Mouse (Mus musculus): ENCODE measurements around the gene Sppl3. TPM values are rescaled to one million over a fixed set of nuclear protein-coding genes. Genes with fewer than 3 reads are reported as not detected.

Gene Sppl3
- total and polyA plus RNA-seq, 2 experiments from 2014 or later, result 37.1 to 153 TPM

DNA sequence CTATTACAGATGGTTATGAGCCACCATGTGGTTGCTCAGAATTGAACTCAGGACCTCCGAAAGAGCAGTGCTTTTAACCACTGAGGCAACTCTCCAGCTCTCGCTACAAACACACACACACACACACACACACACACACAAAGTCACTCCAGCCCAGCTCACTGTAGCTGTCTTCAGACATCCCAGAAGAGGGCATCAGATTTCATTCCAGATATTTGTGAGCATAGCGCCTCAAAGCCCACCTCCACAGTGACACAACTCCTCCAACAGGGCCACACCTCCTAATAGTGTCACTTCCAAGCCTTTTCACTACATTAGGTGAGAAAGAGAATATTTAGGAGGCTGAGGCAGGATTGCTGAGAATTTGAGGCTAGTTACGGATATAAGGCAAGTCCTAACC, 128.2 kb downstream of the Sppl3 start:
- TF ChIP-seq CTCF (IDR thresholded peaks at IDR 0.05), result no peak
- Histone ChIP-seq H3K4me1 (ENCODE audit: insufficient read depth, low read length) (no peaks in the 10 kb centered on the region), H3K4me3 (ENCODE audit: low read depth, low read length) (no peak overlapping the region), H3K4me2 (ENCODE audit: low read depth, low read length, poor library complexity, severe bottlenecking) (no peak overlapping the region), H3K27me3 (ENCODE audit: insufficient read depth, low read length) (no peaks in the 10 kb centered on the region), H3K27ac (ENCODE audit: low read depth, low read length) (no peak overlapping the region), H3K9me3 (ENCODE audit: low read length) (no peaks in the 10 kb centered on the region), H3K36me3 (ENCODE audit: insufficient read depth, low read length) (no peaks in the 10 kb centered on the region), H3K9ac (replicated peaks; ENCODE audit: low read length, poor library complexity, severe bottlenecking) (no peak overlapping the region)
- ATAC-seq (ENCODE audit: low FRiP score) (no peak), DNase-seq (ENCODE audit: low spot score) (peak; percentile 29)
- WGBS, result 72% methylated on average over 4 of the region's 4 CpGs

- H3K27ac ChIP-seq (ENCODE audit: low read depth, low read length), result no peak overlapping the region
- no peaks in the 10 kb centered on the region for H3K27me3 ChIP-seq (ENCODE audit: insufficient read depth, low read length)
- no peak for TF ChIP-seq CTCF (IDR thresholded peaks at IDR 0.05)
- no peaks in the 10 kb centered on the region for H3K4me1 ChIP-seq (ENCODE audit: insufficient read depth, low read length)
- H3K36me3 ChIP-seq (ENCODE audit: insufficient read depth, low read length), result peaks cover 13% of the 10 kb centered on the region
- ATAC-seq (ENCODE audit: low FRiP score), result no peak
- no peak for DNase-seq (ENCODE audit: low spot score)
- no peak overlapping the region for H3K9ac ChIP-seq (replicated peaks; ENCODE audit: low read length, poor library complexity, severe bottlenecking)
- H3K9me3 ChIP-seq (ENCODE audit: low read length), result no peaks in the 10 kb centered on the region
- H3K4me2 ChIP-seq (ENCODE audit: low read depth, low read length, poor library complexity, severe bottlenecking), result no peak overlapping the region
- WGBS, result 84% methylated on average over 3 of the region's 3 CpGs
- no peak overlapping the region for H3K4me3 ChIP-seq (ENCODE audit: low read depth, low read length)
Measured at GRCm38 (mm10) chr5:115140726-115141125, 129.8 kb downstream of the Sppl3 start.

DNA sequence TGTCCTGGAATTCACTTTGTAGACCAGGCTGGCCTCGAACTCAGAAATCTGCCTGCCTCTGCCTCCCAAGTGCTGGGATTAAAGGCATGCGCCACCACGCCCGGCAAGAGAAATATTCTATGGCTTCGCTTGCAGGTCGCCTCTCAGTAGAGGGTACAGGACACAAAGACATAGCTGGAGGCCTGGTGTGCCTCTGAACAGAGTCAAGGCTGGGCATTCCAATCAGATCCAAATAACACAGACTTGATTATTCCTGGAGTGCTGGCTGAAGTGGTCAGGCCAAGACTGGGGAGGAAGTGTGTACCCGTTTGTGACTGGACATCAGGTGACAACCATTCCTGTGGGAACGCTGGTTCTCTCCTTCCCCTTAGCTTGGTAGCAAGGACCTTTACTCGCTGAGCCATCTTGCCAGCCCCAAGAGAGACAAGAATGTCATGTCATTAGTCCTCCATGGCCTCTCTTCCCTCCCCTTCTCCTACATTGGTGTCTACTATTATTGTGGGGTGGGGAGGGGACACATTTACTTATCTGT, 131.3 kb downstream of the Sppl3 start:
- Histone ChIP-seq H3K4me2 (ENCODE audit: low read depth, low read length, poor library complexity, severe bottlenecking) (no peak overlapping the region), H3K4me3 (ENCODE audit: low read depth, low read length) (no peak overlapping the region), H3K4me1 (ENCODE audit: insufficient read depth, low read length) (no peaks in the 10 kb centered on the region), H3K27ac (ENCODE audit: low read depth, low read length) (no peak overlapping the region), H3K36me3 (ENCODE audit: insufficient read depth, low read length) (peaks cover 28% of the 10 kb centered on the region), H3K27me3 (ENCODE audit: insufficient read depth, low read length) (no peaks in the 10 kb centered on the region), H3K9ac (replicated peaks; ENCODE audit: low read length, poor library complexity, severe bottlenecking) (no peak overlapping the region), H3K9me3 (ENCODE audit: low read length) (no peaks in the 10 kb centered on the region)
- ATAC-seq (ENCODE audit: low FRiP score) (no peak), DNase-seq (ENCODE audit: low spot score) (no peak)
- TF ChIP-seq CTCF (IDR thresholded peaks at IDR 0.05), result no peak
- WGBS, result 90% methylated on average over 9 of the region's 9 CpGs

- TF ChIP-seq CTCF (IDR thresholded peaks at IDR 0.05), result no peak
- Histone ChIP-seq H3K4me1 (ENCODE audit: insufficient read depth, low read length) (no peaks in the 10 kb centered on the region), H3K9me3 (ENCODE audit: low read length) (no peaks in the 10 kb centered on the region), H3K4me3 (ENCODE audit: low read depth, low read length) (no peak overlapping the region), H3K4me2 (ENCODE audit: low read depth, low read length, poor library complexity, severe bottlenecking) (no peak overlapping the region), H3K36me3 (ENCODE audit: insufficient read depth, low read length) (peaks cover 41% of the 10 kb centered on the region), H3K9ac (replicated peaks; ENCODE audit: low read length, poor library complexity, severe bottlenecking) (no peak overlapping the region), H3K27ac (ENCODE audit: low read depth, low read length) (peak overlapping the region; percentile 12; the same call in 1 of the 2 replicates), H3K27me3 (ENCODE audit: insufficient read depth, low read length) (no peaks in the 10 kb centered on the region)
- peak; percentile 66 for DNase-seq (ENCODE audit: low spot score)
- WGBS, result 73% methylated on average over 10 of the region's 10 CpGs
- ATAC-seq (ENCODE audit: low FRiP score), result no peak
Measured at GRCm38 (mm10) chr5:115143552-115143951, 132.6 kb downstream of the Sppl3 start.

DNA sequence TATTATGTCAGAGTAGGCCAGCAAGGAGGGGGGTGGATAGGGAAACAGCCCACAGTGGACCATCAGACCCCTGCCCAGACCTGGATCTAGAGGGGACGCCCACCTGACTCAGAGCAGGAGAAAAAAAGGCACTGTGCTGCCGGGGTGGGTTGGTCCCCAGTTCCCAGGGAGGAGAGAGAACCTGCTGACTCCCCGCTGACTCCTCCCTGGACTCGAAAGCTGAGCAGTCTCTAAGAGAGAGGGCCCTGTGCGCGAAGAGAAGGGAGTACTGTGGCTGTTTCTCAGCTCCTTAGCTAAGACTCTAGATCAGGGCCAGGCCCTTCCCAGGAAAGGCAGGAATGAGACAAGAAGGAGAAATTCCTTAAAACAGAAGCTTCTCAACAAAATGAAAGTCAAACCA, 133.5 kb downstream of the Sppl3 start:
- no peak for TF ChIP-seq CTCF (IDR thresholded peaks at IDR 0.05)
- Histone ChIP-seq H3K9me3 (ENCODE audit: low read length) (no peaks in the 10 kb centered on the region), H3K9ac (replicated peaks; ENCODE audit: low read length, poor library complexity, severe bottlenecking) (no peak overlapping the region; the same call in 1 of the 2 replicates), H3K27me3 (ENCODE audit: insufficient read depth, low read length) (no peaks in the 10 kb centered on the region), H3K4me1 (ENCODE audit: insufficient read depth, low read length) (no peaks in the 10 kb centered on the region), H3K4me3 (ENCODE audit: low read depth, low read length) (no peak overlapping the region), H3K36me3 (ENCODE audit: insufficient read depth, low read length) (peaks cover 44% of the 10 kb centered on the region), H3K27ac (ENCODE audit: low read depth, low read length) (no peak overlapping the region), H3K4me2 (ENCODE audit: low read depth, low read length, poor library complexity, severe bottlenecking) (no peak overlapping the region)
- WGBS, result 66% methylated on average over 6 of the region's 6 CpGs
- DNase-seq (ENCODE audit: low spot score) (no peak), ATAC-seq (ENCODE audit: low FRiP score) (no peak)

DNA sequence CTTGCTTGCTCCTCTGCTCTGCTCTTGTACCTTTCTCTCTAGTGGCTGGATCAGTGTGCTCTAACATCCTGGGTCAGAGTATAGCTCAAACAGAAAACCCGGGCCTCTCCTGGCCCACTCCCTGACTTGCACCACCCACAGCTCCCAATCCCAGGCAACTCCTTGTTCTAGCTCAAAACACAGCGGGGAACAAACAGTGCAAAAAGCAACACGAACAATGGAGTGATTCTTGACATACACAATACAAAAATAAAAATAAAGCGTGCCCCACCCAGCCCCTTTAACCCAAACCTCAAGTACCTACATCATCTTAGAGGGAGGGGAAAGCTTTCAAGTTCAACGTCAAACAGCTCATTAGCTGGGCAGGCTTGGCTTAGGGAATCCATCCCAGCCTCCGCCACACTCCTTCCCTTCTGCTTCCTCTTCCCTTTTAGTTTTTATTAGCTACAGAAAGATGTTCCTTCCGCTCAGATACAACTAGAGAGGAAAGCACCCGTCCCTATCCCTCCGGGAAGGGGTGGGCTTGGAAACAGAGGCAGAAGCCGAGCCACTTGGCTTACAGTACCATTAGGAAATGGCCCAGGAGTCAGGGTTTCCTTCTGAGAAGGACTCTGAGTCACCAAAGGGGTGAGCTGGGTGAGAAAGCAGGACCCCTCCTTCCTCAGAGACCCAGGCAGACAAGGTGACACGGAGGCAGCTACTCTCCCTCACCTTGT, 134.5 kb downstream of the Sppl3 start:
- H3K27ac ChIP-seq (ENCODE audit: low read depth, low read length), result no peak overlapping the region
- DNase-seq (ENCODE audit: low spot score) (no peak), ATAC-seq (ENCODE audit: low FRiP score) (no peak)
- no peaks in the 10 kb centered on the region for H3K9me3 ChIP-seq (ENCODE audit: low read length)
- no peak overlapping the region for H3K4me3 ChIP-seq (ENCODE audit: low read depth, low read length)
- H3K27me3 ChIP-seq (ENCODE audit: insufficient read depth, low read length), result no peaks in the 10 kb centered on the region
- H3K9ac ChIP-seq (replicated peaks; ENCODE audit: low read length, poor library complexity, severe bottlenecking), result no peak overlapping the region
- TF ChIP-seq CTCF (IDR thresholded peaks at IDR 0.05), result no peak
- H3K4me1 ChIP-seq (ENCODE audit: insufficient read depth, low read length), result no peaks in the 10 kb centered on the region
- 80% methylated on average over 11 of the region's 11 CpGs for WGBS
- H3K4me2 ChIP-seq (ENCODE audit: low read depth, low read length, poor library complexity, severe bottlenecking), result no peak overlapping the region
- H3K36me3 ChIP-seq (ENCODE audit: insufficient read depth, low read length), result peaks cover 54% of the 10 kb centered on the region
